ENCODE assay signal across 7 mouse cellular contexts in genomic region chr15:81585746-81586461, GRCm38 (mm10). TPM values are rescaled to one million over a fixed set of nuclear protein-coding genes. Genes with fewer than 3 reads are reported as not detected.
DNase-seq lines count a peak whose midpoint lies in the region; ATAC-seq lines count a peak whose summit lies in the region.

No protein-coding gene starts in this region.

- peaks cover 23% of the 10 kb centered on the region for H3K4me1 ChIP-seq in embryonic facial prominence, embryonic 10.5 days
- H3K4me1 ChIP-seq in limb, embryonic 11.5 days (ENCODE audit: control insufficient read depth, insufficient read depth, low read length), result 0 out of 2 replicates have a peak, but pooled peaks cover 2% of the 10 kb centered on the region
- H3K4me1 ChIP-seq in midbrain, embryonic 13.5 days (replicated peaks), result peaks cover 38% of the 10 kb centered on the region

- H3K9me3 ChIP-seq in embryonic facial prominence, embryonic 10.5 days, result no peaks in the 10 kb centered on the region
- H3K9me3 ChIP-seq in limb, embryonic 11.5 days (ENCODE audit: control insufficient read depth, low read length), result no peaks in the 10 kb centered on the region
- H3K9me3 ChIP-seq in midbrain, embryonic 13.5 days, result no peaks in the 10 kb centered on the region

- WGBS in embryonic facial prominence, embryonic 10.5 days, result under 1% methylated on average over 74 of the region's 77 CpGs
- 0% methylated on average over 64 of the region's 77 CpGs for WGBS in limb, embryonic 11.5 days
- WGBS in midbrain, embryonic 13.5 days, result under 1% methylated on average over 48 of the region's 77 CpGs

- peak; percentile 65; the same call in 1 of the 2 replicates for ATAC-seq in limb, embryonic 11.5 days (ENCODE audit: insufficient number of reproducible peaks, low FRiP score, low TSS enrichment, low read depth)
- ATAC-seq in midbrain, embryonic 13.5 days, result peak; percentile 79

- H3K4me3 ChIP-seq in embryonic facial prominence, embryonic 10.5 days, result peak overlapping the region; percentile 88
- H3K4me3 ChIP-seq in limb, embryonic 11.5 days (ENCODE audit: low read depth, low read length), result peak overlapping the region; percentile 98
- peak overlapping the region; percentile 98 for H3K4me3 ChIP-seq in midbrain, embryonic 13.5 days (replicated peaks)

- H3K36me3 ChIP-seq in embryonic facial prominence, embryonic 10.5 days (replicated peaks), result peaks cover 27% of the 10 kb centered on the region
- peaks cover 2% of the 10 kb centered on the region for H3K36me3 ChIP-seq in limb, embryonic 11.5 days (ENCODE audit: control insufficient read depth, insufficient read depth, low read length)
- H3K36me3 ChIP-seq in midbrain, embryonic 13.5 days, result peaks cover 2% of the 10 kb centered on the region; the same call in 1 of the 2 replicates

- H3K9ac ChIP-seq in limb, embryonic 11.5 days (ENCODE audit: low read length), result peak overlapping the region; percentile 100
- H3K9ac ChIP-seq in midbrain, embryonic 13.5 days (replicated peaks), result peak overlapping the region; percentile 100

- peak overlapping the region; percentile 70 for H3K4me2 ChIP-seq in limb, embryonic 11.5 days (ENCODE audit: low read depth, severe bottlenecking)
- H3K4me2 ChIP-seq in midbrain, embryonic 13.5 days (replicated peaks), result peak overlapping the region; percentile 92

- H3K27me3 ChIP-seq in embryonic facial prominence, embryonic 10.5 days (replicated peaks; ENCODE audit: low read depth, poor library complexity, severe bottlenecking), result no peaks in the 10 kb centered on the region
- H3K27me3 ChIP-seq in limb, embryonic 11.5 days (ENCODE audit: control insufficient read depth, insufficient read depth, low read length), result no peaks in the 10 kb centered on the region
- H3K27me3 ChIP-seq in midbrain, embryonic 13.5 days, result no peaks in the 10 kb centered on the region

- peak overlapping the region; percentile 100 for H3K27ac ChIP-seq in embryonic facial prominence, embryonic 10.5 days (replicated peaks)
- peak overlapping the region; percentile 100 for H3K27ac ChIP-seq in limb, embryonic 11.5 days (replicated peaks; ENCODE audit: low read depth, low read length)
- H3K27ac ChIP-seq in midbrain, embryonic 13.5 days, result peak overlapping the region; percentile 100

- peak; percentile 94 for DNase-seq in adrenal gland, postnatal 14 days
- peak; percentile 88 for DNase-seq in embryonic facial prominence, embryonic 10.5 days (ENCODE audit: low spot score)
- DNase-seq in heart, adult 11 months, result peak; percentile 99
- peak; percentile 85 for DNase-seq in kidney, adult 18-20 months
- DNase-seq in limb, embryonic 11.5 days (ENCODE audit: low spot score), result peak; percentile 82
- DNase-seq in spleen, adult 12 weeks (ENCODE audit: low spot score), result peak; percentile 75

RNA-seq across cellular contexts. Expression of gene Ep300, which starts 0.8 kb away (rescaled TPM):
- total RNA-seq in adrenal gland, postnatal 14 days (2021), result 68.0 and 79.0 TPM in 2 replicates
- 20.5 and 20.6 TPM in 2 replicates for polyA plus RNA-seq in embryonic facial prominence, embryonic 10.5 days (2016; fragmentation: Nextera tagmentation; extraction: Ambion mirVana)
- 24.5 and 27.6 TPM in 2 replicates for polyA plus RNA-seq in limb, embryonic 11.5 days (2014; fragmentation: Nextera tagmentation; extraction: Ambion mirVana)
- polyA plus RNA-seq in midbrain, embryonic 13.5 days (2015; fragmentation: Nextera tagmentation; extraction: Ambion mirVana), result 22.8 and 25.3 TPM in 2 replicates

Comparison
In these comparisons a context has a peak if more than half of its experiments do, and no peak if none do; other contexts are left out.
1. Peak in every context shown above with its lines: DNase-seq, ATAC-seq, H3K4me3 ChIP-seq and H3K27ac ChIP-seq.